Mouse (Mus musculus): ENCODE measurements around the gene Ablim1.

Gene Ablim1

GRCm38 (mm10) chr19:57222657-57223056 lies 92.1 kb downstream of the Ablim1 start:
- DNase-seq (ENCODE audit: low read depth, low spot score) = no peak

GRCm38 (mm10) chr19:57221684-57222235 lies 93.0 kb downstream of the Ablim1 start:
- DNase-seq (ENCODE audit: low read depth, low spot score) = no peak

GRCm38 (mm10) chr19:57219758-57220157 lies 95.0 kb downstream of the Ablim1 start:
- no peak for DNase-seq (ENCODE audit: low read depth, low spot score)

- no peak for DNase-seq (ENCODE audit: low read depth, low spot score)
Measured at GRCm38 (mm10) chr19:57217161-57217560, 97.6 kb downstream of the Ablim1 start.

- DNase-seq (ENCODE audit: low read depth, low spot score) = no peak
Measured at GRCm38 (mm10) chr19:57215527-57215926, 99.2 kb downstream of the Ablim1 start.

- no peak for DNase-seq (ENCODE audit: low read depth, low spot score)
Measured at GRCm38 (mm10) chr19:57212406-57212805, 102.3 kb downstream of the Ablim1 start.

- DNase-seq (ENCODE audit: low read depth, low spot score) = peak; percentile 6
Measured at GRCm38 (mm10) chr19:57211444-57212111, 103.1 kb downstream of the Ablim1 start.

- DNase-seq (ENCODE audit: low read depth, low spot score) = no peak
Measured at GRCm38 (mm10) chr19:57210924-57211323, 103.8 kb downstream of the Ablim1 start.

- DNase-seq (ENCODE audit: low read depth, low spot score) = no peak
Measured at GRCm38 (mm10) chr19:57204101-57204500, 110.6 kb downstream of the Ablim1 start.

- no peak for DNase-seq (ENCODE audit: low read depth, low spot score)
Measured at GRCm38 (mm10) chr19:57202554-57202953, 112.2 kb downstream of the Ablim1 start.

- no peak for DNase-seq (ENCODE audit: low read depth, low spot score)
Measured at GRCm38 (mm10) chr19:57201090-57201483, 113.6 kb downstream of the Ablim1 start.

- no peak for DNase-seq (ENCODE audit: low read depth, low spot score)
Measured at GRCm38 (mm10) chr19:57200477-57201089, 114.1 kb downstream of the Ablim1 start.

GRCm38 (mm10) chr19:57199361-57199760 lies 115.4 kb downstream of the Ablim1 start:
- no peak for DNase-seq (ENCODE audit: low read depth, low spot score)

GRCm38 (mm10) chr19:57198531-57198930 lies 116.2 kb downstream of the Ablim1 start:
- no peak for DNase-seq (ENCODE audit: low read depth, low spot score)

- no peak for DNase-seq (ENCODE audit: low read depth, low spot score)
Measured at GRCm38 (mm10) chr19:57198029-57198428, 116.7 kb downstream of the Ablim1 start.

- no peak for DNase-seq (ENCODE audit: low read depth, low spot score)
Measured at GRCm38 (mm10) chr19:57197043-57197817, 117.5 kb downstream of the Ablim1 start.

GRCm38 (mm10) chr19:57196616-57197015 lies 118.1 kb downstream of the Ablim1 start:
- DNase-seq (ENCODE audit: low read depth, low spot score) = no peak

GRCm38 (mm10) chr19:57195169-57195930 lies 119.4 kb downstream of the Ablim1 start:
- DNase-seq (ENCODE audit: low read depth, low spot score) = no peak

GRCm38 (mm10) chr19:57193958-57194357 lies 120.8 kb downstream of the Ablim1 start:
- DNase-seq (ENCODE audit: low read depth, low spot score) = peak; percentile 27

GRCm38 (mm10) chr19:57193382-57193781 lies 121.3 kb downstream of the Ablim1 start:
- no peak for DNase-seq (ENCODE audit: low read depth, low spot score)

GRCm38 (mm10) chr19:57191109-57191508 lies 123.6 kb downstream of the Ablim1 start:
- no peak for DNase-seq (ENCODE audit: low read depth, low spot score)

GRCm38 (mm10) chr19:57189427-57189826 lies 125.3 kb downstream of the Ablim1 start:
- DNase-seq (ENCODE audit: low read depth, low spot score) = no peak
